Mouse (Mus musculus) heart, postnatal 0 days (tissue): ENCODE measurements around the gene Efl1.

Source experiments
- CTCF ChIP-seq: IDR thresholded peaks from 2 replicates; pipeline ENCODE4 v1.5.1; 2016; ENCODE audit warnings: antibody characterized with exemption, control low read depth, low read depth
- EP300 ChIP-seq: IDR thresholded peaks from 2 replicates; pipeline ENCODE4 v1.6.1; 2016; ENCODE audit warnings: antibody characterized with exemption, low read depth

DNA sequence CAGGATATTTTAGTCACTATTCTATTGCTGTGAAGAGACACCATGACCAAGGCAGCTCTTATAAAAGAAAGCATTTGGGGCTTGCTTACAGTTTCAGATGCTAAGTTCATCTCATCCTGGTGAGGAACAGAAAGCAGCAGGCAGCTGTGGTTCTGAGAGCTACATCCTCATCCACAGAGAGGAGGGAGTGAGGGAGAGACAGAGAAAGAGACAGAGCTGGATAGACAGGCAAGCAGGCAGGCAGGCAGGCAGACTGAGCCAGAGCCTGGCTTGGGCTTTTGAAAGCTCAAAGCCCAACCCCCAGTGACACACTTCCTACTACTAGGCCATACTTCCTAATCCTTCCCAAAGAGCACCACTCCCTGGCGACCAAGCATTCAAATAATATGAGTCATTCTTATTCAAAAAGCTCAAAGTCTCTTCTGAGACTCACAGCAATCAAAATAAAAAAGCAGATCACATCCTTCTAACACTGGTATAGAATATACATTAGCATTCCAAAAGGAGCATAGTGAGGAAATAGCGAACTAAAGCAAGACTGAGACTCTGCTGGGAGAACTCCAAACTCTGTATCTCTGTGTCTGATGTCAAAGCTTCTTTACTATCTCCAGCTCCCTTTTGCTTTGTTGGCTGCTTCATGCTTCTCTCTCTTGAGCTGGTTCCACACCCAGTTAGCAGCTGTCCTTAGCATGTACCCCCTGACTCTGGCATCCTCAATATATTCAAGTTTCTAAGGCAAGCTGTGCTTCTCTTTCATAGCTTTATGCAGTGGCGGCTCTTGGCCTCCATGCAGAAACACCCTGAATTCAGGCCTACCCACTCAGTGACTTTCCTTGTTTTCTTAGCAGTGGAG, 86.6 kb downstream of the Efl1 start:
- TF ChIP-seq CTCF (no peak), EP300 (no peak)
